In the genomic region with DNA sequence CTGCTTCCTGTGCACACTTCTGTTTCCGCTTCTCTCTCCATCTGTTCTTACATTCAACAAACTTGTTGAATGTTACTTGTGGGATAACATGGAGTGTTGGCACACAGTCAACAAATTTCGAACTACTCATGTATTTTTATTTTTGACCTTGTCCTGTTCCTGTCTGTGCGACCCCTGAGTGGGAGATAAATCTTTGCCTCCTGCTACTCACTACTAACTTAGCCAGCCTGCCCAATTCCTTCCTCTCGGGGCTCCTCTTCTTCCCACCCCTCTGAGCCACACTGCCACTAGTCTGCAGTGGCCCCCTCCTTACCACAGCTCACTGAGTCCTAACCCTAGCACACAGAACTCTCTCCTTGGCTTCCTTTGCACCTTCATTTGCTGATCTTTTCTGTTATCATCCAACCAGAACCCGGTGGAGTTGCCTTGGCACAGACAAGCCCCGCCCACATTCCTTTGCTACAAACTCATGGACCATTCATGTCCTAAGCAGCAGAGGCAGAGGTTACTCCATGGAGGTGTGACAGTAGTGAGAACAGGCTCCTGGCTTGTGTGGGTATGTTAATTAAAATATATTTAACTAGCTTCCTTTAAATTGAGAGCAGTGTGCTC, we compare ENCODE assay signal across 18 mouse cellular contexts.
A peak's percentile ranks its signal among the peaks of the same experiment; 100 is the strongest.
DNase-seq lines count a peak whose midpoint lies in the region; ATAC-seq and TF ChIP-seq lines count a peak whose summit lies in the region.
"Had no signal": no experiment of that assay in that cellular context is flagged by ENCODE, and none has a peak within 500 bp of the region (broad histone marks: within the 10 kb centered on the region; RNA-seq: fewer than 3 reads in every experiment).

No protein-coding gene starts in this region.

- TF ChIP-seq CTCF in lung, embryonic 14.5 days (IDR thresholded peaks at IDR 0.05; ENCODE audit: low read depth), result no peak

- 0 out of 2 replicates have a peak, but pooled peaks have one; percentile 52 for ATAC-seq in heart, embryonic 11.5 days (replicated peaks; ENCODE audit: insufficient number of reproducible peaks, low FRiP score, low TSS enrichment)
- peak; percentile 68 for ATAC-seq in lung, embryonic 14.5 days (ENCODE audit: insufficient read depth)
- peak; percentile 26; the same call in 1 of the 2 replicates for ATAC-seq in common myeloid progenitor, adult 5-6 weeks (replicated peaks; ENCODE audit: low read depth, poor library complexity, severe bottlenecking)

- H3K27me3 ChIP-seq in heart, embryonic 11.5 days (ENCODE audit: control insufficient read depth, insufficient read depth, low read length), result no peaks in the 10 kb centered on the region
- no peaks in the 10 kb centered on the region for H3K27me3 ChIP-seq in lung, embryonic 14.5 days (ENCODE audit: insufficient read depth, low read length)
- H3K27me3 ChIP-seq: limb, embryonic 13.5 days; midbrain, embryonic 12.5 days had no signal

- 47% methylated on average over 6 of the region's 6 CpGs for WGBS in heart, embryonic 11.5 days (ENCODE audit: insufficient replicate concordance)
- 53% methylated on average over 6 of the region's 6 CpGs for WGBS in lung, embryonic 14.5 days

- peaks cover 14% of the 10 kb centered on the region; the same call in 1 of the 2 replicates for H3K36me3 ChIP-seq in heart, embryonic 11.5 days (ENCODE audit: control insufficient read depth, insufficient read depth, low read length)
- H3K36me3 ChIP-seq in lung, embryonic 14.5 days (ENCODE audit: insufficient read depth), result peaks cover 66% of the 10 kb centered on the region
- H3K36me3 ChIP-seq: G1E had no signal

- peaks cover 18% of the 10 kb centered on the region for H3K4me1 ChIP-seq in heart, embryonic 11.5 days (ENCODE audit: control insufficient read depth, insufficient read depth, low read length)
- H3K4me1 ChIP-seq in lung, embryonic 14.5 days (ENCODE audit: insufficient read depth), result no peaks in the 10 kb centered on the region
- H3K4me1 ChIP-seq: embryonic facial prominence, embryonic 10.5 days had no signal

- H3K4me2 ChIP-seq in heart, embryonic 11.5 days, result no peak overlapping the region
- H3K4me2 ChIP-seq in lung, embryonic 14.5 days, result no peak overlapping the region
- H3K4me2 ChIP-seq: hindbrain, embryonic 14.5 days; limb, embryonic 13.5 days; midbrain, embryonic 12.5 days had no signal

- peak overlapping the region; percentile 55; the same call in 1 of the 2 replicates for H3K27ac ChIP-seq in heart, embryonic 11.5 days (ENCODE audit: low read depth, low read length)
- no peak overlapping the region for H3K27ac ChIP-seq in lung, embryonic 14.5 days (ENCODE audit: low read depth)
- H3K27ac ChIP-seq: embryonic facial prominence, embryonic 10.5 days; hindbrain, embryonic 14.5 days; limb, embryonic 13.5 days; midbrain, embryonic 12.5 days had no signal

- H3K9ac ChIP-seq in heart, embryonic 11.5 days (ENCODE audit: low read depth, low read length), result no peak overlapping the region
- no peak overlapping the region for H3K9ac ChIP-seq in lung, embryonic 14.5 days
- H3K9ac ChIP-seq: hindbrain, embryonic 14.5 days; limb, embryonic 13.5 days; midbrain, embryonic 12.5 days had no signal

- no peak overlapping the region for H3K4me3 ChIP-seq in heart, embryonic 11.5 days (ENCODE audit: low read depth, low read length)
- H3K4me3 ChIP-seq in lung, embryonic 14.5 days (ENCODE audit: low read depth, low read length), result no peak overlapping the region
- H3K4me3 ChIP-seq: embryonic facial prominence, embryonic 10.5 days; limb, embryonic 13.5 days; midbrain, embryonic 12.5 days; myocyte had no signal

- no peak for DNase-seq in heart, adult 9 months (ENCODE audit: low spot score in 2 of 2)
- peak; percentile 50 for DNase-seq in lung, embryonic 14.5 days
- DNase-seq in lung, postnatal 25 days (ENCODE audit: low spot score), result no peak
- DNase-seq in kidney, postnatal 4 days, result peak; percentile 28 to 54
- no peak for DNase-seq in right cerebral cortex, adult 18-20 months
- DNase-seq in left cerebral cortex, adult 11 months (ENCODE audit: low spot score), result no peak
- DNase-seq: cerebellum, adult 9-10 months; gastrocnemius, postnatal 36 days; layer of hippocampus, postnatal 36 days; lung, adult 18-20 months had no signal

- no peaks in the 10 kb centered on the region for H3K9me3 ChIP-seq in heart, embryonic 11.5 days (replicated peaks; ENCODE audit: control insufficient read depth, low read length)
- H3K9me3 ChIP-seq in lung, embryonic 14.5 days (ENCODE audit: low read depth, low read length), result no peaks in the 10 kb centered on the region
- H3K9me3 ChIP-seq: embryonic facial prominence, embryonic 10.5 days; limb, embryonic 13.5 days; midbrain, embryonic 12.5 days had no signal

Comparison
In these comparisons a context has a peak if more than half of its experiments do, and no peak if none do; other contexts are left out.
1. DNase-seq: peak in lung, embryonic 14.5 days (single experiment) and kidney, postnatal 4 days (2 of 2); none in heart, adult 9 months (0 of 2), lung, postnatal 25 days (single experiment), right cerebral cortex, adult 18-20 months (single experiment) and left cerebral cortex, adult 11 months (single experiment).
2. Peak in every context shown above with its lines, with median percentiles within 50 percentile points of each other: ATAC-seq.